12 mouse cellular contexts compared by ENCODE assay signal in genomic region chr14:17818086-17818485, GRCm38 (mm10).
DNase-seq lines count a peak whose midpoint lies in the region; ATAC-seq lines count a peak whose summit lies in the region.
"Had no signal": no experiment of that assay in that cellular context is flagged by ENCODE, and none has a peak within 500 bp of the region (broad histone marks: within the 10 kb centered on the region; RNA-seq: fewer than 3 reads in every experiment).

No protein-coding gene starts in this region.

- peak; percentile 45 for DNase-seq in heart, adult 11 months
- no peak for DNase-seq in heart, postnatal 4 days
- DNase-seq in brain, adult 2 months (ENCODE audit: low read depth, low spot score): peak; percentile 91
- peak; percentile 12 for DNase-seq in layer of hippocampus, adult 9-10 months (ENCODE audit: low spot score)
- peak; percentile 70 for DNase-seq in right cerebral cortex, adult 2 months (ENCODE audit: low spot score in 2 of 2)
- no peak for DNase-seq in cerebellum, postnatal 14 days
- DNase-seq: cerebellum, adult 9-10 months; heart, adult 18-20 months; liver, embryonic 13.5 days had no signal

- ATAC-seq in megakaryocyte, adult 5-6 weeks (ENCODE audit: poor library complexity, severe bottlenecking): no peak
- no peak for ATAC-seq in monocyte, adult 5-6 weeks (replicated peaks; ENCODE audit: insufficient number of reproducible peaks, low FRiP score, low TSS enrichment, poor library complexity, severe bottlenecking)
- ATAC-seq: CD4-positive, CD25-positive, alpha-beta regulatory T cell, adult 4 months had no signal

Comparison
In these comparisons a context has a peak if more than half of its experiments do, and no peak if none do; other contexts are left out.
1. DNase-seq: peak in heart, adult 11 months (single experiment), brain, adult 2 months (single experiment), layer of hippocampus, adult 9-10 months (single experiment) and right cerebral cortex, adult 2 months (2 of 2); none in heart, postnatal 4 days (single experiment) and cerebellum, postnatal 14 days (0 of 2).